Mouse (Mus musculus) kidney, adult 2 months (tissue): ENCODE measurements at regions not wholly inside any gene's neighbourhood (a gene's known extent, or its start where the extent isn't known, plus 50 kb on each side); places are given as distances from the start of the nearest gene placed in this dataset.

Source experiments
- CTCF ChIP-seq: fragments of 200-500 bp; conservative IDR thresholded peaks from 2 replicates; pipeline ENCODE4 v1.5.1; 2011; ENCODE audit warnings: low read depth, mild to moderate bottlenecking, control low read depth, low read length, moderate library complexity, mixed read lengths; ENCODE audit not compliant: insufficient read depth, insufficient read length
- POLR2A ChIP-seq: fragments of 200-500 bp; IDR thresholded peaks from one replicate; pipeline ENCODE4 v1.6.1; 2011; ENCODE audit warnings: low read depth, low read length, control low read depth

DNA sequence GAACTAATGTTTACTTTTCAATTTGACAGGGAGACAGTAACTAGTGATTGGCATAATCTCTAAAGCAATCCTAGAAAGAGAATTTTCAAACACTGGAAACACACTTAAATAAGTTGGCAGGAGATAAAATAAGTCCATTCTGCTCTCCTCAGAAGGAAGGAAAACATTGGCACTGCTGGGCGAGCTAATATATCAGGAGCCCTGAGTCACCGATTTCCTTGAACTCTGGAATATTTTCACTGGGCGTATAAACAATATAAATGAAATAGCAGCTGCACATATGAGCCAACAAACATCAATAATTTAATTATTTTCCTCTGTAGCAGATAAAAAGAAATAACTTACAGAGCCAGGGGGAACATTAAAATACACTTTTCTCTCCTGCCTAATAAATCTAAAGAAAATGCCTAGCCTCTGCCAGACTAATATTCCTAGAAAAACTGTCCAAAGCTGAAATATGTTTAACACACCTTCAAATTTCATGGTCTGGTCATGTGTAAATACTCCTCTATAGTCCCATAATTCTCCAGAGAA lies 608.4 kb upstream of the Pkdcc start:
- TF ChIP-seq CTCF (no peak), POLR2A (no peak)
